Mouse (Mus musculus): Measurements from ENCODE around the gene Elmo1. TPM values are rescaled to one million over a fixed set of nuclear protein-coding genes. Genes with fewer than 3 reads are reported as not detected.

The Elmo1 gene
- polyA plus RNA-seq, 1 experiment, result 56.1 TPM

DNA sequence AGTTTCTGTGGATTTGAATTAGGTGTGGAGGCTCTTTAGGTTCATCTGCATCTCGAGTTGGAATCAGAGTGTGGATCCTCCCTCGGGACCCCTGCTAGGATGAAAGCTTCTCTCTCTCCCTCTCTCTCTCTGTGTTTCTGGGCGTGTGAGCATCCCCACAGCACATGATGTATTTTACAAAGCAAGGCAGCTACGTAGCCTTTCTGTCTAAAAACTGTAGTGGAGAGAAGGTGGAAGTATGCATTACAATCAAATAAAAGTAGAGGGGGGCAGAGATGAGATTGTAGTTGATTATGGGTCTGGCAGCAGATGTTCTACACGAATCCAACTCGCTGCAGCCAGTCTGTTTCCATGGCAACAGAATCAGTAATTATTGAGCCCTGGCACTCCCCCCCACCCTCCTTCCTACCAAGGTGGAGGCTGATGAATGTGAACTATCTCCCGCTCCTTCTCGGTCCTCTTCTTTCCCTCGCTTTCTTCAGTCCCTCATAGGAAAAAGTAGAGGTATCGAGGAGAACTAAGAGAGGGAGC, 382.0 kb downstream of the Elmo1 start:
- TF ChIP-seq CTCF (IDR thresholded peaks at IDR 0.05; ENCODE audit: extremely low read depth, insufficient read depth, low read length), result no peak
- no peak for TF ChIP-seq POLR2A (IDR thresholded peaks at IDR 0.05; ENCODE audit: extremely low read depth, insufficient read depth, low read length)
- H3K4me3 ChIP-seq (ENCODE audit: insufficient read depth, low read length), result peak overlapping the region; percentile 69

DNA sequence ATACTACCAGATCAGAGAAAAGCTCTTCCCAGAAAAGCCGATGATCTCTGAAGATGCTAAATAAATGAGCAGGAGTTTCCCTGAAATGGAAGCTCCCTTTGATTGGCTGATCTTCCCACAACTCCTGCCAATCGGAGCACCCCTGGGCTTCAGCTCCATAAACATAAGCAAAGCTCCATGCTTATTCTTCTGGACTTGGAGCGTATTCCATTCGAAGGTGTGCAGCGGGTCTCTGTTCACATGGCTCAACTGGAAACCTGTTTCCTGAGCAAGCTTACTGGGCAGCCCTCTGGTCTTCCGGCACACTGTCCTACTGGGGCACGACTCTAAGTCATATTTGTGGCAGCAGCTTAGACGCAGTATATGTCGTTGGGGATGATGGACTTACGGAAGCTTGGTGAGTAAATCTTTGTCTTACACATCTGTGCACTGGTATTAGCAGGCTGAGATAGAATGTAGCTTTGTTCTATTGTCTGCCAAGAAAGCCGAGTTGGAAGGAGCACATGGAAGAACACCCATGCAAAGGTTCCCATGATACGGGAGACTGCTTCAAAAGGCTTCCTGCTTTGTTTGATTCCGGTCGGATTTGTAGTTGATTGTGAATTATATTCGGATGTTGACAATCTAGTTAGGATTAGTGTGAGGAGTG, 382.6 kb downstream of the Elmo1 start:
- peak overlapping the region; percentile 7; the same call in 1 of the 2 replicates for H3K27ac ChIP-seq (ENCODE audit: insufficient read depth, low read length)
- H3K4me1 ChIP-seq (ENCODE audit: control insufficient read depth, insufficient read depth, low read length), result peaks cover 3% of the 10 kb centered on the region; the same call in 1 of the 2 replicates
- no peak for TF ChIP-seq CTCF (IDR thresholded peaks at IDR 0.05; ENCODE audit: extremely low read depth, insufficient read depth, low read length)
- peak; percentile 88 for TF ChIP-seq POLR2A (IDR thresholded peaks at IDR 0.05; ENCODE audit: extremely low read depth, insufficient read depth, low read length)
- H3K4me3 ChIP-seq (ENCODE audit: insufficient read depth, low read length), result peak overlapping the region; percentile 69

More for the DNA sequence above, 382.0 kb downstream of the Elmo1 start:
- Histone ChIP-seq H3K27ac (ENCODE audit: insufficient read depth, low read length) (peak overlapping the region; percentile 24; the same call in 1 of the 2 replicates), H3K4me1 (ENCODE audit: control insufficient read depth, insufficient read depth, low read length) (peaks cover 1% of the 10 kb centered on the region; the same call in 1 of the 2 replicates)

DNA sequence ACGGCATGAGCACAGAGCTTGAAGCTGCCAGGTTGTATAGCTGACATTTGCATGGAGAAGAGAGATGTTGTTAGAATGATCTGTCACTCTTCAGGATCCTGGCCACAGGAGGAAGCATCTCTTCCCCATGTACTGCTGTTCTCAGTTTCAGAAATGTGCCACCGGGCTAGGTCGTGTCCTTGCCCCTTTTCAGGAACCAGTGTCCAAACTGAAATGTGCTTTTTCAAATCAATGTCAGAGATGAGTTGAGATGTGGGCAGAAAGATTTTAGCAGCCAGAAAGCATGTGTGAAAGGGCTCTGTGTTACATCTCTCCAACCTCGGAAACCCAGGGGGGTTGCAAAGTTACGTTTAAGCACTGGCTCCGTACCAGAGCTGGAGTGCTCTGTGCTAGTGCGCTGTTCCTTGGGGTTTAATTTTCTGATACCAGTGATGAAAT, 383.3 kb downstream of the Elmo1 start:
- Histone ChIP-seq H3K4me1 (ENCODE audit: control insufficient read depth, insufficient read depth, low read length) (peaks cover 3% of the 10 kb centered on the region; the same call in 1 of the 2 replicates), H3K27ac (ENCODE audit: insufficient read depth, low read length) (no peak overlapping the region; the same call in 1 of the 2 replicates), H3K4me3 (ENCODE audit: insufficient read depth, low read length) (peak overlapping the region; percentile 69)
- TF ChIP-seq POLR2A (IDR thresholded peaks at IDR 0.05; ENCODE audit: extremely low read depth, insufficient read depth, low read length) (no peak), CTCF (IDR thresholded peaks at IDR 0.05; ENCODE audit: extremely low read depth, insufficient read depth, low read length) (no peak)

- no peak for TF ChIP-seq POLR2A (IDR thresholded peaks at IDR 0.05; ENCODE audit: extremely low read depth, insufficient read depth, low read length)
- no peak for TF ChIP-seq CTCF (IDR thresholded peaks at IDR 0.05; ENCODE audit: extremely low read depth, insufficient read depth, low read length)
- peaks cover 3% of the 10 kb centered on the region; the same call in 1 of the 2 replicates for H3K4me1 ChIP-seq (ENCODE audit: control insufficient read depth, insufficient read depth, low read length)
- no peak overlapping the region for H3K27ac ChIP-seq (ENCODE audit: insufficient read depth, low read length)
- peak overlapping the region; percentile 69 for H3K4me3 ChIP-seq (ENCODE audit: insufficient read depth, low read length)
These were observed 384.2 kb downstream of the Elmo1 start for GRCm38 (mm10) chr13:20474600-20474999.

- H3K4me3 ChIP-seq (ENCODE audit: insufficient read depth, low read length), result no peak overlapping the region
These were observed 391.4 kb downstream of the Elmo1 start for GRCm38 (mm10) chr13:20481805-20482204.

GRCm38 (mm10) chr13:20489110-20489509, 398.7 kb downstream of the Elmo1 start:
- TF ChIP-seq CTCF (IDR thresholded peaks at IDR 0.05; ENCODE audit: extremely low read depth, insufficient read depth, low read length), result no peak
- TF ChIP-seq POLR2A (IDR thresholded peaks at IDR 0.05; ENCODE audit: extremely low read depth, insufficient read depth, low read length), result no peak
- H3K4me1 ChIP-seq (ENCODE audit: control insufficient read depth, insufficient read depth, low read length), result peaks cover 6% of the 10 kb centered on the region
- no peak overlapping the region for H3K27ac ChIP-seq (ENCODE audit: insufficient read depth, low read length)
- H3K4me3 ChIP-seq (ENCODE audit: insufficient read depth, low read length), result no peak overlapping the region

More at GRCm38 (mm10) chr13:20481805-20482204, 391.4 kb downstream of the Elmo1 start:
- Histone ChIP-seq H3K27ac (ENCODE audit: insufficient read depth, low read length) (no peak overlapping the region), H3K4me1 (ENCODE audit: control insufficient read depth, insufficient read depth, low read length) (peaks cover 6% of the 10 kb centered on the region; the same call in 1 of the 2 replicates)
- no peak for TF ChIP-seq CTCF (IDR thresholded peaks at IDR 0.05; ENCODE audit: extremely low read depth, insufficient read depth, low read length)
- TF ChIP-seq POLR2A (IDR thresholded peaks at IDR 0.05; ENCODE audit: extremely low read depth, insufficient read depth, low read length), result no peak

DNA sequence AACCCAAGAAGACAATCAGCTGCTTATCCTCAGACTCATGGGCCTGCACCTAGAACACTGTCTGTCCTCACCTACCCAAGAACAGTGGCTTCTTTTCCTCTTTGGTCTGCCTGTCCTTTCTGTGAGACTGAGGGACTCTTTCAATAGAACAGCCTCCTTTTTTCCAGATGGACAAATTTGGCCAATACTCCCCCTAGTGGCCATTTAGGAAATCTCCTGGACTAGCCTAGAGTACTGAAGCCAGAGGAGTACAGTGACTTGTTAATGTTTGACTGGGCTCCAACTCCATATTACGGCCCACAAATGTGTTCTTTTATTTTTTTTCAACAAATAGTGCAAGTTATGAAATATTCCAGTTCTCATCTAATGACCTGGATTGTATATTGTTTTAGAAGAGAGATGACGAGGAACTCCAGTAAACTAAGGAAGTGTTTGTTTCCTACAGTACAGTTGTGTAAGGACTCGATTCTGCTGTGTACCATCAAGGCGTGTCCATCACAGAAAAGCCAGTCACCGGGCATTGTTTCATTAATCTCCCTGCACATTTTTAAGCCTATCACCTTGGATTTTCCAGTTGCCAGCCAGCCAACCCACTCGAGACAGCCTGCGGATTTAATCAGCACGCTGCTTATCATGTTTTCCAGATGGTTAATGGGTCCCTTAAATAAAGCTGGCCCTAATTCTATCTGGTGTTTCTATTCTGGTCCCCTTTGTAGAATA, 399.5 kb downstream of the Elmo1 start:
- TF ChIP-seq CTCF (IDR thresholded peaks at IDR 0.05; ENCODE audit: extremely low read depth, insufficient read depth, low read length) (peak; percentile 42; the same call in 1 of the 2 replicates), POLR2A (IDR thresholded peaks at IDR 0.05; ENCODE audit: extremely low read depth, insufficient read depth, low read length) (no peak)

DNA sequence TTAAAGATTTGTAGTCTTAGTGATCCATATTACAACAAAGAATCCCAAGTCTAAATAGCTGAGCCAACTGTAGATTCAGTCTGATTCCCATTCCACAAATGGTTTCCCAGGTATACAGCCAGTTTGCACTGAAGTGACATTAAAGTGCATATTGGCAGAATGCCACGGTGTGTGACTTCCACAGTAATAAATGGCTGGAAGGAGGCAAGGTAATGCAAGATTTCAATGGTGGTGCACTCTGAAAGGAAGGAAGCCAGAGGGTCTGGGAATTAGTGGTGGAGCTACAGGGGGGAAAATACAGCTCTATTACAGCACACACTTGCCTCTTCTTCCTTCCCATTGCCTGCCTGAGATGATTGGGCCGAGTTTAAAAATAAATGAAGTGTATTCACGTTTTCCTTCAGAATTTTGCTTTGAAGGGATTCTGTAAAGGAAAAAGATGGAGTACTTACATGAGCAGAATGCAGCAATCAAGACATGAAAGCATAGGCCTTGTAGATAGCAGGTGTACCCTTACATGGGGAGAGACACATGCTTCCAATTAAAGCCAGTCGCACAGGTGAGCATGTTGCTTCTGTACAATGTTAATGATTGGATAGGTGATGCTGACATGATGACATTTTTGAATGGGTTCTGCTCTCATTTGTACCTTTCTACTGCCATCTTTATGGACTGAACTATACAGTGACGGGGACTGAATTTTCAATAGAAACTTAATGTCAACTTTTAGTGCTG, 400.6 kb downstream of the Elmo1 start:
- H3K4me3 ChIP-seq (ENCODE audit: insufficient read depth, low read length), result no peak overlapping the region
- H3K4me1 ChIP-seq (ENCODE audit: control insufficient read depth, insufficient read depth, low read length), result peaks cover 6% of the 10 kb centered on the region
- no peak overlapping the region for H3K27ac ChIP-seq (ENCODE audit: insufficient read depth, low read length)
- no peak for TF ChIP-seq POLR2A (IDR thresholded peaks at IDR 0.05; ENCODE audit: extremely low read depth, insufficient read depth, low read length)
- TF ChIP-seq CTCF (IDR thresholded peaks at IDR 0.05; ENCODE audit: extremely low read depth, insufficient read depth, low read length), result no peak

More for the DNA sequence above, 399.5 kb downstream of the Elmo1 start:
- Histone ChIP-seq H3K27ac (ENCODE audit: insufficient read depth, low read length) (no peak overlapping the region), H3K4me3 (ENCODE audit: insufficient read depth, low read length) (no peak overlapping the region), H3K4me1 (ENCODE audit: control insufficient read depth, insufficient read depth, low read length) (peaks cover 6% of the 10 kb centered on the region)

DNA sequence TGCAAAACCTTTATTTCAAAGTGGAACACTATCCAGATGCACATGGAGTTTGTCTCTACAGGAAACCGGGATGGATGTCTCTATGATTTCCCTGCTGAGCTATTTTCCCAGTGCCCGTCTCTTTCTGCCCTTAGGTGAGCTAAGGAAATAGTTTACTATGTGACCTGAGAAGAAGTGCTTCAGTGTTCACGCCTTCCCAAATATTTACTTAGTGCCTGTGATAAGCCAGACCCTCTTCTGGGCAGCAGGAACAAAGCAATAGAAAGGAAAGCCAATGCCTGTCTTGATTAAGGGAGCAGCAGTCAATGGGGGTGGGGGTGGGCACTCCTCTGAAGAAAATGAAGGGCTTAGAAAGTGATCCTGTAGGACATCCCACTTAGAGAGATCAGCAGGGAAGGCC, 401.3 kb downstream of the Elmo1 start:
- Histone ChIP-seq H3K4me3 (ENCODE audit: insufficient read depth, low read length) (no peak overlapping the region), H3K4me1 (ENCODE audit: control insufficient read depth, insufficient read depth, low read length) (peaks cover 6% of the 10 kb centered on the region), H3K27ac (ENCODE audit: insufficient read depth, low read length) (no peak overlapping the region)
- TF ChIP-seq CTCF (IDR thresholded peaks at IDR 0.05; ENCODE audit: extremely low read depth, insufficient read depth, low read length) (no peak), POLR2A (IDR thresholded peaks at IDR 0.05; ENCODE audit: extremely low read depth, insufficient read depth, low read length) (no peak)

All from cortical plate, adult 2 months (tissue).